Mouse (Mus musculus) stomach, embryonic 15.5 days (tissue): ENCODE results near the gene Sec24d. TPM values are rescaled to one million over a fixed set of nuclear protein-coding genes. Genes with fewer than 3 reads are reported as not detected.

Source experiments
- ATAC-seq: fragments of 200-750 bp; cut with Nextera tagmentation; 2 replicates; pipeline ENCODE4 v1.8.0; 2017; ENCODE audit warnings: low read depth, moderate number of reproducible peaks, moderate TSS enrichment; ENCODE audit not compliant: insufficient read depth, low FRiP score
- H3K27ac ChIP-seq: fragments of 300-500 bp; sonication (generic); 2 replicates; pipeline ENCODE4 v1.5.1; 2015; ENCODE audit warnings: mild to moderate bottlenecking, inconsistent platforms
- H3K27me3 ChIP-seq: fragments of 300-500 bp; sonication (generic); replicated peaks from 2 replicates; pipeline ENCODE4 v1.6.1; 2015; ENCODE audit warnings: inconsistent platforms
- H3K36me3 ChIP-seq: fragments of 300-500 bp; sonication (generic); 2 replicates; pipeline ENCODE4 v1.6.1; 2015; ENCODE audit warnings: inconsistent platforms
- H3K4me1 ChIP-seq: fragments of 300-500 bp; sonication (generic); 2 replicates; pipeline ENCODE4 v1.6.1; 2015; ENCODE audit warnings: inconsistent platforms
- H3K4me2 ChIP-seq: fragments of 300-500 bp; sonication (generic); 2 replicates; pipeline ENCODE4 v1.6.1; 2015; ENCODE audit warnings: mild to moderate bottlenecking, inconsistent platforms
- H3K4me3 ChIP-seq: fragments of 300-500 bp; sonication (generic); replicated peaks from 2 replicates; pipeline ENCODE4 v1.5.1; 2015; ENCODE audit warnings: inconsistent platforms
- H3K9ac ChIP-seq: fragments of 300-500 bp; sonication (generic); 2 replicates; pipeline ENCODE4 v1.6.1; 2015; ENCODE audit warnings: inconsistent platforms
- H3K9me3 ChIP-seq: fragments of 300-500 bp; sonication (generic); 2 replicates; pipeline ENCODE4 v1.6.1; 2016; ENCODE audit warnings: inconsistent platforms
- WGBS: fragments of 180-500 bp; shearing (Covaris S2); methylation state at CpG from one replicate; pipeline ENCODE4 v1.1.7; 2015; 5-methylcytosine and 5-hydroxymethylcytosine counted together
- polyA plus RNA-seq: library from polyadenylated mRNA; unstranded; fragments of >200 nt; fragmentation: Nextera tagmentation; extraction: Ambion mirVana; gene quantifications from 2 replicates; pipeline ENCODE4 v1.2.1, GENCODE M21; 2015

Gene Sec24d
- polyA plus RNA-seq, 1 experiment from 2014 or later, result 97.6 TPM

GRCm38 (mm10) chr3:123256181-123257101, 10.8 kb upstream of the Sec24d start:
- Histone ChIP-seq H3K36me3 (no peaks in the 10 kb centered on the region), H3K4me3 (no peak overlapping the region), H3K27me3 (no peaks in the 10 kb centered on the region), H3K4me1 (no peaks in the 10 kb centered on the region), H3K4me2 (no peak overlapping the region), H3K9ac (no peak overlapping the region), H3K27ac (no peak overlapping the region), H3K9me3 (no peaks in the 10 kb centered on the region)
- ATAC-seq, result no peak
- WGBS, result 71% methylated on average over 11 of the region's 11 CpGs

- 67% methylated on average over 4 of the region's 4 CpGs for WGBS
- H3K4me3 ChIP-seq, result no peak overlapping the region
- peak; percentile 60; the same call in 1 of the 2 replicates for ATAC-seq
These were observed 8.5 kb upstream of the Sec24d start for GRCm38 (mm10) chr3:123258709-123259108.

GRCm38 (mm10) chr3:123264706-123265105, 2.5 kb upstream of the Sec24d start:
- ATAC-seq, result no peak

More at GRCm38 (mm10) chr3:123258709-123259108, 8.5 kb upstream of the Sec24d start:
- Histone ChIP-seq H3K4me1 (no peaks in the 10 kb centered on the region), H3K27ac (no peak overlapping the region), H3K9ac (no peak overlapping the region), H3K4me2 (no peak overlapping the region), H3K36me3 (no peaks in the 10 kb centered on the region), H3K27me3 (no peaks in the 10 kb centered on the region), H3K9me3 (no peaks in the 10 kb centered on the region)

GRCm38 (mm10) chr3:123267741-123268201, 516 bp downstream of the Sec24d start:
- Histone ChIP-seq H3K4me1 (peaks cover 5% of the 10 kb centered on the region; the same call in 1 of the 2 replicates), H3K4me2 (peak overlapping the region; percentile 55), H3K27ac (peak overlapping the region; percentile 83), H3K27me3 (no peaks in the 10 kb centered on the region), H3K36me3 (peaks cover 24% of the 10 kb centered on the region), H3K9ac (peak overlapping the region; percentile 82), H3K4me3 (peak overlapping the region; percentile 72), H3K9me3 (no peaks in the 10 kb centered on the region)
- peak; percentile 48 for ATAC-seq
- under 1% methylated on average over 24 of the region's 25 CpGs for WGBS

More at GRCm38 (mm10) chr3:123264706-123265105, 2.5 kb upstream of the Sec24d start:
- H3K4me2 ChIP-seq, result peak overlapping the region; percentile 35
- no peaks in the 10 kb centered on the region for H3K36me3 ChIP-seq
- H3K27me3 ChIP-seq, result no peaks in the 10 kb centered on the region
- 53% methylated on average over 6 of the region's 6 CpGs for WGBS
- no peak overlapping the region for H3K9ac ChIP-seq
- H3K27ac ChIP-seq, result no peak overlapping the region
- no peaks in the 10 kb centered on the region for H3K9me3 ChIP-seq
- peak overlapping the region; percentile 32 for H3K4me3 ChIP-seq
- peaks cover 5% of the 10 kb centered on the region; the same call in 1 of the 2 replicates for H3K4me1 ChIP-seq

- 76% methylated on average over 12 of the region's 12 CpGs for WGBS
- no peak overlapping the region for H3K4me2 ChIP-seq
- no peaks in the 10 kb centered on the region for H3K4me1 ChIP-seq
- H3K4me3 ChIP-seq, result no peak overlapping the region
- no peak overlapping the region for H3K27ac ChIP-seq
- no peak for ATAC-seq
- H3K9ac ChIP-seq, result no peak overlapping the region
- H3K36me3 ChIP-seq, result peaks cover 29% of the 10 kb centered on the region
- no peaks in the 10 kb centered on the region for H3K9me3 ChIP-seq
- H3K27me3 ChIP-seq, result no peaks in the 10 kb centered on the region
These were observed 15.8 kb downstream of the Sec24d start for GRCm38 (mm10) chr3:123282866-123283615.

GRCm38 (mm10) chr3:123284284-123284683, 17.0 kb downstream of the Sec24d start:
- Histone ChIP-seq H3K4me2 (no peak overlapping the region), H3K9ac (no peak overlapping the region), H3K9me3 (no peaks in the 10 kb centered on the region), H3K4me3 (no peak overlapping the region), H3K4me1 (no peaks in the 10 kb centered on the region), H3K27me3 (no peaks in the 10 kb centered on the region), H3K36me3 (peaks cover 23% of the 10 kb centered on the region), H3K27ac (no peak overlapping the region)
- ATAC-seq, result no peak
- WGBS, result 93% methylated on average over 5 of the region's 5 CpGs

GRCm38 (mm10) chr3:123285649-123286048, 18.4 kb downstream of the Sec24d start:
- ATAC-seq, result no peak
- Histone ChIP-seq H3K9ac (no peak overlapping the region), H3K4me1 (no peaks in the 10 kb centered on the region), H3K4me2 (no peak overlapping the region), H3K4me3 (no peak overlapping the region), H3K9me3 (no peaks in the 10 kb centered on the region), H3K36me3 (peaks cover 14% of the 10 kb centered on the region; the same call in 1 of the 2 replicates), H3K27me3 (no peaks in the 10 kb centered on the region), H3K27ac (no peak overlapping the region)

- H3K36me3 ChIP-seq, result peaks cover 13% of the 10 kb centered on the region
- WGBS, result 47% methylated on average over 9 of the region's 9 CpGs
- H3K4me2 ChIP-seq, result no peak overlapping the region
- no peaks in the 10 kb centered on the region for H3K27me3 ChIP-seq
- no peaks in the 10 kb centered on the region for H3K9me3 ChIP-seq
- H3K9ac ChIP-seq, result no peak overlapping the region
- no peak overlapping the region for H3K4me3 ChIP-seq
- ATAC-seq, result no peak; the same call in 1 of the 2 replicates
- H3K27ac ChIP-seq, result no peak overlapping the region
- H3K4me1 ChIP-seq, result no peaks in the 10 kb centered on the region
These were observed 21.8 kb downstream of the Sec24d start for GRCm38 (mm10) chr3:123288856-123289570.

GRCm38 (mm10) chr3:123291670-123292069, 24.4 kb downstream of the Sec24d start:
- Histone ChIP-seq H3K9ac (no peak overlapping the region), H3K27ac (no peak overlapping the region), H3K9me3 (no peaks in the 10 kb centered on the region), H3K4me2 (no peak overlapping the region), H3K27me3 (no peaks in the 10 kb centered on the region), H3K4me1 (no peaks in the 10 kb centered on the region), H3K4me3 (no peak overlapping the region), H3K36me3 (peaks cover 23% of the 10 kb centered on the region)
- ATAC-seq, result no peak

- H3K27ac ChIP-seq, result no peak overlapping the region
- H3K9me3 ChIP-seq, result no peaks in the 10 kb centered on the region
- ATAC-seq, result peak; percentile 50; the same call in 1 of the 2 replicates
- H3K4me1 ChIP-seq, result no peaks in the 10 kb centered on the region
- no peak overlapping the region for H3K4me2 ChIP-seq
- peaks cover 32% of the 10 kb centered on the region for H3K36me3 ChIP-seq
- WGBS, result 58% methylated on average over 11 of the region's 11 CpGs
- H3K4me3 ChIP-seq, result no peak overlapping the region
- no peaks in the 10 kb centered on the region for H3K27me3 ChIP-seq
- H3K9ac ChIP-seq, result no peak overlapping the region
These were observed 29.4 kb downstream of the Sec24d start for GRCm38 (mm10) chr3:123296654-123297053.

- Histone ChIP-seq H3K4me2 (no peak overlapping the region), H3K4me3 (no peak overlapping the region), H3K4me1 (no peaks in the 10 kb centered on the region), H3K36me3 (peaks cover 44% of the 10 kb centered on the region), H3K9me3 (no peaks in the 10 kb centered on the region), H3K27me3 (no peaks in the 10 kb centered on the region), H3K9ac (no peak overlapping the region), H3K27ac (no peak overlapping the region)
- WGBS, result 82% methylated on average over 9 of the region's 9 CpGs
- ATAC-seq, result no peak
These were observed 31.0 kb downstream of the Sec24d start for GRCm38 (mm10) chr3:123298283-123298682.
